Mouse (Mus musculus) erythroblast, embryonic 14.5 days (primary cell): ENCODE data around the gene Mrpl28.

Experiments
- GATA1 ChIP-seq: IDR thresholded peaks from 2 replicates; pipeline ENCODE4 v1.6.1; 2012; ENCODE audit warnings: low read length, inconsistent platforms, mixed read lengths
- TAL1 ChIP-seq: IDR thresholded peaks from 3 replicates; pipeline ENCODE4 v1.6.1; 2012; ENCODE audit warnings: low read length, inconsistent platforms, mixed read lengths

DNA sequence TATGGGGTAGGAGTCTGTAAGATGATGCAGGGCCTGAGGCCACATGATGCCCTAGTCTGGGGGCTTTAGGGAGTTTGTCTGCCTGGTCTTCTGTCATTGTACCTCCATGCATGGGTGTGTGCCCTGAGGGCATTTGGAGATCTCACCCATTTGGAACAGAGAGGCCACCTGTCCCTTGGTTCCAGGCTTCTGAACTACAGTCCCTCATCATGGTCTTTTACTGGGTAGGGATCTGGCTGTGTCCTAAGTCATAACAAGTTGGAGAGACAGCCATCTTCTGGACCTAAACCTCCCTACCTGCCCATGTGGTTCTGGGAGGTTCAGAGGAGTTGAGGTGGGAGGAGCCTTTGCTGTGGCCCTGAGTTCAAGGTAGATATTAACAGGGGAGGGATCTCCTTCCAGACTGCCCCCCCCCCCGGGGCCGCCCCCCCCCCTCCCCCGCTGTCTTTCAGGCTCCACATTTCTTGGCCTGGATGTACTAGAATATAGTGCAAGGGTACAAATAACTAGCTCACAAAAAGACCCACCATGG, 7.3 kb upstream of the Mrpl28 start:
- TF ChIP-seq GATA1: no peak
- no peak for TF ChIP-seq TAL1
